Mouse (Mus musculus) liver, adult 2 months (tissue): Measurements from ENCODE around the gene Mettl8.

Source experiments
- CTCF ChIP-seq: fragments of 200-500 bp; IDR thresholded peaks from 2 replicates; pipeline ENCODE4 v1.5.1; 2011; ENCODE audit warnings: low read depth, low read length, control low read depth
- POLR2A ChIP-seq: fragments of 200-500 bp; IDR thresholded peaks from 2 replicates; pipeline ENCODE4 v1.6.1; 2011; ENCODE audit warnings: low read length, control low read depth; ENCODE audit not compliant: insufficient read depth; ENCODE audit errors: extremely low read depth

DNA sequence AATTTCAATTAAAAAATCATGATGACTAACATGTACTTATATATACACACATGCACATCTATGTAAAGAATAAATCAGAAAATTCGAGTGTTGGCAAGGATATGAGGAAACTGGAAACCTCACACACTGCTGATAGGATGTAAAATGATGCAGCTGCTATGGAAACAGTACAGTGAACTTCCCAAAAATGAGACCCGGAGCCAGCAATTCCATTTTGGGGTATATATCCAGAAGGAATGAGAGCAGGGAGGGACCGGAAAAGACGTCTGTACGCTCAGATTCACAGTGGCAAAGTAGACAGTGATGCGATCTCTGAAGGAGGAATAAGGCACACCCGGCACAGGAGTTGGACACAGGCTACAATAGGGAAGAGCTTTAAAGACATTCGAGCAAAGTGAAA is 34.7 kb downstream of the Mettl8 start:
- TF ChIP-seq CTCF (no peak), POLR2A (no peak)
